Mouse (Mus musculus) G1E (cell line): ENCODE measurements at regions not wholly inside any gene's neighbourhood (a gene's known extent, or its start where the extent isn't known, plus 50 kb on each side); places are given as distances from the start of the nearest gene placed in this dataset.

Experiments
- CTCF ChIP-seq: IDR thresholded peaks from 2 replicates; pipeline ENCODE4 v1.5.1; 2012; ENCODE audit warnings: low read depth, low read length, inconsistent platforms, mixed read lengths
- GATA1 ChIP-seq: IDR thresholded peaks from 2 replicates; pipeline ENCODE4 v1.6.1; 2012; ENCODE audit warnings: borderline replicate concordance, low read length, inconsistent platforms, mixed read lengths
- POLR2AphosphoS5 ChIP-seq: IDR thresholded peaks from 2 replicates; pipeline ENCODE4 v1.6.1; 2012; ENCODE audit warnings: low read depth, low read length, inconsistent platforms; ENCODE audit not compliant: insufficient replicate concordance

GRCm38 (mm10) chr13:57255920-57256319 lies 360.1 kb upstream of the Trpc7 start:
- TF ChIP-seq CTCF (no peak), GATA1 (no peak), POLR2AphosphoS5 (no peak)
